Mouse (Mus musculus) embryonic facial prominence, embryonic 11.5 days (tissue): ENCODE data around the gene Gstm4. TPM values are rescaled to one million over a fixed set of nuclear protein-coding genes. Genes with fewer than 3 reads are reported as not detected.
"Not testable (repeated sequence)": the region's sequence is repeated elsewhere in the genome, so short reads cannot be mapped to it uniquely, and the experiment has no call there.

Experiments
- ATAC-seq: fragments of 200-750 bp; cut with Nextera tagmentation; replicated peaks from 2 replicates; pipeline ENCODE4 v1.8.0; 2017; ENCODE audit warnings: low read depth; ENCODE audit not compliant: insufficient number of reproducible peaks, low FRiP score, low TSS enrichment
- DNase-seq: peaks from one replicate; pipeline ENCODE4 v3.0.0-alpha.2; 2015; ENCODE audit warnings: low spot score
- H3K27ac ChIP-seq: fragments of 300-500 bp; sonication (generic); replicated peaks from 2 replicates; pipeline ENCODE4 v1.5.1; 2014; ENCODE audit warnings: mild to moderate bottlenecking, low read depth, low read length, control low read depth
- H3K27me3 ChIP-seq: fragments of 300-500 bp; sonication (generic); 2 replicates; pipeline ENCODE4 v1.6.1; 2014; ENCODE audit warnings: mild to moderate bottlenecking, low read length, moderate library complexity, mixed read lengths; ENCODE audit not compliant: control insufficient read depth, insufficient read depth
- H3K36me3 ChIP-seq: fragments of 300-500 bp; sonication (generic); replicated peaks from 2 replicates; pipeline ENCODE4 v1.6.1; 2014; ENCODE audit warnings: low read depth, mild to moderate bottlenecking, low read length, moderate library complexity, mixed read lengths; ENCODE audit not compliant: control insufficient read depth, insufficient read depth
- H3K4me1 ChIP-seq: fragments of 300-500 bp; sonication (generic); 2 replicates; pipeline ENCODE4 v1.6.1; 2014; ENCODE audit warnings: low read length, mixed read lengths; ENCODE audit not compliant: control insufficient read depth, insufficient read depth
- H3K4me2 ChIP-seq: fragments of 300-500 bp; sonication (generic); 2 replicates; pipeline ENCODE4 v1.6.1; 2014; ENCODE audit warnings: low read depth, mild to moderate bottlenecking, control low read depth, low read length, moderate library complexity
- H3K4me3 ChIP-seq: fragments of 300-500 bp; sonication (generic); 2 replicates; pipeline ENCODE4 v1.5.1; 2014; ENCODE audit warnings: low read depth, low read length, control low read depth
- H3K9ac ChIP-seq: fragments of 300-500 bp; sonication (generic); replicated peaks from 2 replicates; pipeline ENCODE4 v1.6.1; 2014; ENCODE audit warnings: mild to moderate bottlenecking, control low read depth, low read length
- H3K9me3 ChIP-seq: fragments of 300-500 bp; sonication (generic); replicated peaks from 2 replicates; pipeline ENCODE4 v1.6.1; 2016; ENCODE audit warnings: mild to moderate bottlenecking, low read length, inconsistent platforms, mixed read lengths; ENCODE audit not compliant: control insufficient read depth
- WGBS: fragments of 180-500 bp; shearing (Covaris S2); extraction: QIAGEN DNeasy Blood & Tissue Kit; methylation state at CpG from one replicate; pipeline ENCODE4 v1.1.7; 2014; 5-methylcytosine and 5-hydroxymethylcytosine counted together
- polyA plus RNA-seq: library from polyadenylated mRNA; unstranded; fragments of >200 nt; fragmentation: Nextera tagmentation; extraction: Ambion mirVana; gene quantifications from 2 replicates; pipeline ENCODE4 v1.2.1, GENCODE M21; 2014

The Gstm4 gene
- polyA plus RNA-seq, 1 experiment from 2014 or later: 14.6 TPM

DNA sequence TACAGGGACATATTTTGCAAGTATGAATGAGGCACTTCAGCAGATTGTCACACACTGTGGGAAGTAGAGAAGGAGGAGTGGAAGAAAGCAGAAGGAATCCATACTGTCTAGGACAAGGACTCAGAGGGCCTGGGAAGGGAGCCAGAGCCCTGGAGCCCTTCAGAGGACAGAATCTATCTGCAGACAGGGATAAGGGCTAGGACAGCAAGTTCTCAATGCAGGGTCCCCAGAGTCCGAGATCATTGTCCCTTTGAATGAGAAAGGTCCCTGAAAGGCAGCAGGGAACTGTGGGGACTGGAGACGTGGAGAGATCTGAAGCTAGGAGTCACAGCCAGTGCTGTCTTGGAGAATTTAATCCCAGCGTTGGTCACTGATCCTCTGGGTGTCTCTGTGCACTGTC, 25.5 kb downstream of the Gstm4 start:
- WGBS: 67% methylated on average over 3 of the region's 3 CpGs
- H3K4me2 ChIP-seq, H3K9me3 ChIP-seq, H3K9ac ChIP-seq, H3K4me3 ChIP-seq, H3K27ac ChIP-seq, H3K4me1 ChIP-seq, DNase-seq, H3K27me3 ChIP-seq, ATAC-seq, H3K36me3 ChIP-seq: not testable (repeated sequence)

DNA sequence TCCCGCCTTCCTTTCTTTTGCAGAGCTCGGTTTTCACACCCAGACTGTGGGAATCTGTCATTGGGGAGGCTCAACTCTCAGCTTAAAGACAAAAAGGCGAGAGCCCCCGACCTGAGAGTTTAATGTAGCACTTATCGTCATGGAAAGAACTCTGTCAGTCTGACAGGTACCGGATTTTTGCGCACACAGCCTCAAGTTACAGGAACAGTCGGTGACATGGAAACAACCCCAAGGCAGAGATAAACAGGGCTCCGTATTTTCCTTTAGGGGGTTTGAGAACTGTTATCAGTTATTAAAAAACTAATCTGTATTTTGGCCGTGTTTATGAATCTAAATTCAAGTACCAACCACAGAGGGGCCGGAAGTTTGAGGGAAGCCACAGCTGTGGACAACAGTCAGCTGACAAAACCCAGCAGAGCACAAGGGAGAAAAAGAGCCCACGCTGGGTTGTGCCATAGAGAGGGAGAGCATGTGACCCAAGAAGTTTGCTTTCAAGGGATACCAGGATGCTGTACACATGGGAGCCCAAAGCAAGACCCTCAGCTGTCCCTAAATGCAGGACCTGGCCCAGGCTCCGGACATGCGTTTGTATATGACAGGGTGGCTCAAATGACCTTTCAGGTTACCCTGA, 26.4 kb downstream of the Gstm4 start:
- Histone ChIP-seq H3K4me3 (peak overlapping the region; percentile 29; the same call in 1 of the 2 replicates), H3K4me2 (peak overlapping the region; percentile 56), H3K27me3 (no peaks in the 10 kb centered on the region), H3K9ac (peak overlapping the region; percentile 42), H3K36me3 (no peaks in the 10 kb centered on the region), H3K9me3 (no peaks in the 10 kb centered on the region), H3K4me1 (no peaks in the 10 kb centered on the region), H3K27ac (no peak overlapping the region)
- WGBS: 33% methylated on average over 14 of the region's 14 CpGs
- no peak for DNase-seq
- no peak for ATAC-seq

DNA sequence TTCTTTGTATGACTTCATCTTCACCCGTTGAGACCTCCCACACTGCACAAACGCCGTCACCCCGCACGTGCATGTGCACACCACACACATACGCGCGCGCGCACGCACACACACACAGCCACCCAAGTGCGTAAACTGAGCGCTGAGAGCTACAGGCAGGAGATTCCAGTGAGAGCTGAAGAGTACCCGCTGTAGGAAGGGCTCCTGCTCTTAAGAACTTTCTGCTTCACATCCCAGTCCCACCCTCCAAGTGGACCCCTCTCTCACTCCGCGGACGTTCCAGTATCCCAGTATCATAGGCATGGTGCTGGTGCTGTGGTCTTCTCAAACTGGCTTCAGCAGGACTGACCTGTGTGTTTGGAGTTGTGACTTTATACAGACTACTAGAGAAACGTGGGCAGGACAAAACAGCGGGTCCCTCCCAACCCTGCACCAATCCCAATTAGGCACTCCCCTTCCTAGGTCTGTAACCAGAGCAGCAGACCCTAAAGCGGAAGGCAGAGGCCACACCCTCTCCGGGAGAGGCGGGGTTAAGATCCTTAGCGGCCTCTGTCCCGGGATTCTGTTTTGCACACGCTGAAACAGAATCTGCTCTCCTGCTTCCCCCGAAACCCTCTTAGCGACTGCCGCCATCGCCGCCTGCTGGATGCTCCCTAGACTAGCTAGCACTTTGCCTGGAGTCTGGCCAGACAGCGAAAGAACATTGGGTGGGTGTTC, 27.1 kb downstream of the Gstm4 start, which contains the start of gene Gstm1:
TSS of gene Gstm1 (minus strand) at position 501 of the 717 bp plus-strand sequence.
- Histone ChIP-seq H3K9me3 (no peaks in the 10 kb centered on the region), H3K27ac (peak within 1 kb of the TSS; percentile 23; the same call in 1 of the 2 replicates), H3K9ac (peak within 1 kb of the TSS; percentile 42), H3K27me3 (no peaks in the 10 kb centered on the region), H3K36me3 (no peaks in the 10 kb centered on the region), H3K4me1 (no peaks in the 10 kb centered on the region), H3K4me2 (peak within 1 kb of the TSS; percentile 61), H3K4me3 (peak within 1 kb of the TSS; percentile 29)
- WGBS: under 1% methylated on average over 31 of the region's 31 CpGs
- peak; percentile 98 for DNase-seq
- peak; percentile 99 for ATAC-seq

DNA sequence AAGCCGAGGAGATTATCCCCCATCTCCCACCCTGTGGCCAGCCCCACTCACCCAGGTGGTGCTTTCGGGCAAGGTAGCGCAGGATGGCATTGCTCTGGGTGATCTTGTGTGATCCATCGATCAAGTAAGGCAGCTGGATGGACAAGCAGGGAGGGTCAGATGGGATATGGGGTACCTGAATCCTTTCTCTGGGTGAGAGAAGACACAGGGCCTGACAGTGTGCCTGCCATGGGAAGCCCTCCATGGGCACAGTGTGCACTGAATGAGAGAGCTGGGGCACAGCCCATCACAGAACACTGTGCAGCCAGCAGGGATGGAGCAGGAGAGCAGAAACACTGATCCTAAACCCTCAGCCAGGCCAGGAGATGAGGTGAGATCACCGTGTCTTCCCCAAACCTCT, 28.2 kb downstream of the Gstm4 start:
- H3K4me1 ChIP-seq, H3K27ac ChIP-seq, H3K9ac ChIP-seq, DNase-seq, ATAC-seq, H3K4me2 ChIP-seq, H3K4me3 ChIP-seq, H3K27me3 ChIP-seq, H3K9me3 ChIP-seq, H3K36me3 ChIP-seq: not testable (repeated sequence)
- 87% methylated on average over 5 of the region's 5 CpGs for WGBS

DNA sequence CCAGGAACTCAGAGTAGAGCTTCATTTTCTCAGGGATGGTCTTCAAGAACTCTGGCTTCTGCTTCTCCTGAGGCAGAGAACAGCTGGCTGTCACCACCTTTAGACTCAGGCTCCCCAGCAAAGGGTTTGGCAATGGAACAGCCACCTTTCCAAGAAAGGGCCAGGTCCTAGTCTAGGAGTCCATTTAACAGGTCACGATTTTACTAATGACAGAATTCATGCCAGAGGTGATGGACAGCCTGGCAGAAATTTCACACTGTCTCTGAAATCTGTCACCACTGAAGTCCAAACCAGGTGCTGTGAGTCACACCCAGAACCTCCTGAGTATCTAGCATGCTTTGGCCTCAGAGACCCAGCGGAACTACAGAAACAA, 29.7 kb downstream of the Gstm4 start:
- no peak for ATAC-seq
- no peaks in the 10 kb centered on the region for H3K9me3 ChIP-seq
- H3K4me1 ChIP-seq: no peaks in the 10 kb centered on the region
- H3K4me2 ChIP-seq: no peak overlapping the region
- H3K27ac ChIP-seq: no peak overlapping the region
- H3K4me3 ChIP-seq: no peak overlapping the region
- no peak for DNase-seq
- no peaks in the 10 kb centered on the region for H3K27me3 ChIP-seq
- H3K9ac ChIP-seq: no peak overlapping the region
- 84% methylated on average over 2 of the region's 2 CpGs for WGBS
- no peaks in the 10 kb centered on the region for H3K36me3 ChIP-seq

DNA sequence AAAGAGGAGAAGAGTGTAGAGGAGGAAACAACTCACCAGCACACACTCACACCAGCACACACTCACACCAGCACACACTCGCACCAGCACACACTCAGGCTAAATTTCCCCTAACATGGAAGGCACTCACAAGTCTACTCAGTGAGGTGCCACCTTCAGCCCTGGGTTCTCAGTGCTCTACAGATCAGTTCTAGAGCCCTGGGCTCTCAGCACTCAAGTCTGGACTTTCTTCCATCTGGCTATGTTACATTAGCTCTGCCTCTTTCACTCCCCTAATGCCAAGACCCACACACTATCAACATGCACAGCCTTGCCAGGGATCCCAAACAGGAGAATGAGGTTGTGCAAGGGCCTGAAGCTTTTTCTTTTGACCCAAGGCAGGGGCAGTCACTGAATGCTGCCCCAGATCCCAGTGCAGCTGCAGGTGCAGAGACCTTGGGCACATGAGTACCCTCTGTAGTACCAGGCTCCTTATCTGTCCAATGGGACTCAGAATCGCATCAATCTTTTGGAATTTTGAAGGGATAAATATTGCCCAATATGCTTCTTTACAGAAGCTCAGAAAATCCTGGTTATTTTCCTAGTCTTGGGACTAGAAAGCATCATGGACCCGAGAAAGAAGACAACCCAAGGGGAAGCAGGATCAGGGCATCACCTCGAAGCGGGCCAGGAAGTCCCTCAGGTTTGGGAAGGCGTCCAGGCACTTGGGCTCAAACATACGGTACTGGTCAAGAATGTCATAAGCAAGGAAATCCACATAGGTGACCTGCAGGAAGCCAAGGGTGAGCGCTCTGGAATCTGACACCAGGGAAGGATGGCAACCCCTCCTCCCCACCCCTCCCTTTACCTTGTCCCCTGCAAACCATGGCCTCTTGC, 30.4 kb downstream of the Gstm4 start:
- no peak overlapping the region for H3K4me2 ChIP-seq
- H3K27ac ChIP-seq: no peak overlapping the region
- no peaks in the 10 kb centered on the region for H3K27me3 ChIP-seq
- H3K4me1 ChIP-seq: no peaks in the 10 kb centered on the region
- DNase-seq (no peak), ATAC-seq (no peak)
- 67% methylated on average over 8 of the region's 8 CpGs for WGBS
- no peak overlapping the region for H3K9ac ChIP-seq
- no peak overlapping the region for H3K4me3 ChIP-seq
- no peaks in the 10 kb centered on the region for H3K9me3 ChIP-seq
- H3K36me3 ChIP-seq: no peaks in the 10 kb centered on the region

DNA sequence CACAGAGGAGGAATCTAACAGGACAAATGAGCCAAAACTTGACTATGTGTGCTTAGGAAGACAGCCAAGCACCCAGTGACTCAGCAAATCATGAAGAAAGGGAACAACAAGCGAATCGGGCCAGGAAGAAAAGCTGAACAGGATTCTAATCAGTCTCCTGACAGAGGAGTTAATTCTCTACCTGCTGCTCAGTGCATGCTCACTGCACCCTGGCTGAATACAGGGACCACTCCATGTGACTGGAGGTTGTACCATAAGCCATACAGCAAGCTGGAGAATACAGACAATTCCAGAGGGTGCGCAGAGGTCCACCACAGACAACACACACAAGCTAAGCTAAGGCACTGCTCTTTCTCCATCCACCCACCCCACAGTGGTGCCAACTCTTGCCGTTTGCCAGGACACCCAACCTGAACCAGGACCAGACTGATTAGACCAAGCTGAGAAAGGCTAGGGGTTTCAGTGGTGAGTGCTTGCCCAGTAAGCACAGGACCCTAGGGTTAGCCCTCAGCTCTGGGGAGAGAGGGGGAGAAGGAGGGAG, 31.3 kb downstream of the Gstm4 start:
- H3K9ac ChIP-seq: no peak overlapping the region
- no peaks in the 10 kb centered on the region for H3K4me1 ChIP-seq
- no peak overlapping the region for H3K27ac ChIP-seq
- DNase-seq (no peak), ATAC-seq (no peak)
- no peak overlapping the region for H3K4me3 ChIP-seq
- 83% methylated on average over 4 of the region's 4 CpGs for WGBS
- H3K36me3 ChIP-seq: no peaks in the 10 kb centered on the region
- no peaks in the 10 kb centered on the region for H3K9me3 ChIP-seq
- no peak overlapping the region for H3K4me2 ChIP-seq
- no peaks in the 10 kb centered on the region for H3K27me3 ChIP-seq
